Mouse (Mus musculus) bone marrow macrophage, adult 2 months (primary cell): Measurements from ENCODE around the gene Cfl1. TPM values are rescaled to one million over a fixed set of nuclear protein-coding genes. Genes with fewer than 3 reads are reported as not detected.

Experiments used
- H3K27ac ChIP-seq: 2 replicates; pipeline ENCODE4 v1.5.1; 2012; ENCODE audit warnings: low read depth, low read length; ENCODE audit not compliant: insufficient read depth
- H3K4me1 ChIP-seq: 2 replicates; pipeline ENCODE4 v1.6.1; 2012; ENCODE audit warnings: low read length; ENCODE audit not compliant: control insufficient read depth, insufficient read depth
- H3K4me3 ChIP-seq: 2 replicates; pipeline ENCODE4 v1.5.1; 2012; ENCODE audit warnings: mild to moderate bottlenecking, low read length, moderate library complexity; ENCODE audit not compliant: insufficient read depth
- CTCF ChIP-seq: IDR thresholded peaks from 2 replicates; pipeline ENCODE4 v1.5.1; 2012; ENCODE audit warnings: low read depth, mild to moderate bottlenecking, low read length, moderate library complexity
- POLR2A ChIP-seq: IDR thresholded peaks from 2 replicates; pipeline ENCODE4 v1.6.1; 2012; ENCODE audit warnings: mild to moderate bottlenecking, low read depth, low read length, borderline replicate concordance
- polyA plus RNA-seq: library from polyadenylated mRNA; stranded (reverse); fragments of >200 nt; gene quantifications from 2 replicates; pipeline ENCODE4 v1.2.4, GENCODE M21; 2012; ENCODE audit not compliant: missing spikeins, insufficient read depth, insufficient read length

Gene Cfl1
- polyA plus RNA-seq, 1 experiment: 2,021 TPM

GRCm38 (mm10) chr19:5500330-5500875, 10.1 kb downstream of the Cfl1 start:
- no peak overlapping the region for H3K27ac ChIP-seq
- H3K4me3 ChIP-seq: no peak overlapping the region
- no peak for TF ChIP-seq POLR2A
- TF ChIP-seq CTCF: no peak
- H3K4me1 ChIP-seq: no peaks in the 10 kb centered on the region

GRCm38 (mm10) chr19:5503687-5504086, 13.4 kb downstream of the Cfl1 start, which contains the start of gene 1700020D05Rik:
1700020D05Rik (minus strand) TSS chr19:5503787.
- H3K27ac ChIP-seq: no peak within 1 kb of the TSS
- H3K4me3 ChIP-seq: no peak within 1 kb of the TSS
- TF ChIP-seq CTCF (no peak), POLR2A (no peak)
- H3K4me1 ChIP-seq: no peaks in the 10 kb centered on the region

- peak within 1 kb of the TSS; percentile 76 for H3K27ac ChIP-seq
- TF ChIP-seq POLR2A (peak; percentile 65; the same call in 1 of the 2 replicates), CTCF (no peak; the same call in 1 of the 2 replicates)
- H3K4me1 ChIP-seq: peaks cover 14% of the 10 kb centered on the region
- peak within 1 kb of the TSS; percentile 80 for H3K4me3 ChIP-seq
Measured at GRCm38 (mm10) chr19:5510031-5511026, 20.1 kb downstream of the Cfl1 start, which contains the start of gene Snx32. Snx32 (minus strand) TSS chr19:5510538.

- peaks cover 14% of the 10 kb centered on the region for H3K4me1 ChIP-seq
- TF ChIP-seq POLR2A (no peak), CTCF (no peak)
- H3K4me3 ChIP-seq: peak overlapping the region; percentile 80
- peak overlapping the region; percentile 76 for H3K27ac ChIP-seq
Measured at GRCm38 (mm10) chr19:5511074-5511632, 20.9 kb downstream of the Cfl1 start.

GRCm38 (mm10) chr19:5512091-5513004, 22.1 kb downstream of the Cfl1 start:
- no peak for TF ChIP-seq CTCF
- no peak for TF ChIP-seq POLR2A
- Histone ChIP-seq H3K27ac (peak overlapping the region; percentile 72), H3K4me1 (peaks cover 14% of the 10 kb centered on the region), H3K4me3 (peak overlapping the region; percentile 80)

- Histone ChIP-seq H3K4me3 (peak overlapping the region; percentile 8; the same call in 1 of the 2 replicates), H3K4me1 (peaks cover 14% of the 10 kb centered on the region), H3K27ac (peak overlapping the region; percentile 59)
- TF ChIP-seq CTCF (no peak), POLR2A (no peak)
Measured at GRCm38 (mm10) chr19:5513005-5513349, 22.7 kb downstream of the Cfl1 start.

- H3K4me3 ChIP-seq: no peak overlapping the region
- TF ChIP-seq CTCF (no peak), POLR2A (no peak)
- no peak overlapping the region for H3K27ac ChIP-seq
- H3K4me1 ChIP-seq: peaks cover 9% of the 10 kb centered on the region
Measured at GRCm38 (mm10) chr19:5515840-5516777, 25.9 kb downstream of the Cfl1 start.

GRCm38 (mm10) chr19:5516906-5517505, 26.8 kb downstream of the Cfl1 start:
- Histone ChIP-seq H3K27ac (no peak overlapping the region), H3K4me3 (no peak overlapping the region)
- TF ChIP-seq CTCF (no peak), POLR2A (no peak)

More at GRCm38 (mm10) chr19:5516906-5517505, 26.8 kb downstream of the Cfl1 start:
- peaks cover 8% of the 10 kb centered on the region for H3K4me1 ChIP-seq
